Mouse (Mus musculus): ENCODE data around the gene Acot8.

- TF ChIP-seq EP300 (IDR thresholded peaks at IDR 0.05; ENCODE audit: low read depth) (peak; percentile 96), CTCF (IDR thresholded peaks at IDR 0.05; ENCODE audit: low read depth) (no peak)
These were observed 43.2 kb downstream of the Acot8 start for GRCm38 (mm10) chr2:164761502-164761901.

Data from liver, postnatal 0 days (tissue).